Mouse (Mus musculus) forebrain, embryonic 12.5 days (tissue): ENCODE data around the gene Srgap1. TPM values are rescaled to one million over a fixed set of nuclear protein-coding genes. Genes with fewer than 3 reads are reported as not detected.

Experiments
- ATAC-seq: fragments of 200-750 bp; cut with Nextera tagmentation; 2 replicates; pipeline ENCODE4 v1.8.0; 2017; ENCODE audit warnings: moderate TSS enrichment; ENCODE audit not compliant: low FRiP score
- H3K27ac ChIP-seq: fragments of 300-500 bp; sonication (generic); 2 replicates; pipeline ENCODE4 v1.5.1; 2016; ENCODE audit warnings: mild to moderate bottlenecking
- H3K27me3 ChIP-seq: fragments of 300-500 bp; sonication (generic); 2 replicates; pipeline ENCODE4 v1.6.1; 2016; ENCODE audit warnings: mild to moderate bottlenecking
- H3K36me3 ChIP-seq: fragments of 300-500 bp; sonication (generic); replicated peaks from 2 replicates; pipeline ENCODE4 v1.6.1; 2016; ENCODE audit warnings: mild to moderate bottlenecking
- H3K4me1 ChIP-seq: fragments of 300-500 bp; sonication (generic); 2 replicates; pipeline ENCODE4 v1.6.1; 2016
- H3K4me2 ChIP-seq: fragments of 300-500 bp; sonication (generic); 2 replicates; pipeline ENCODE4 v1.6.1; 2016; ENCODE audit warnings: mild to moderate bottlenecking, moderate library complexity
- H3K4me3 ChIP-seq: fragments of 300-500 bp; sonication (generic); replicated peaks from 2 replicates; pipeline ENCODE4 v1.5.1; 2016; ENCODE audit warnings: mild to moderate bottlenecking
- H3K9ac ChIP-seq: fragments of 300-500 bp; sonication (generic); 2 replicates; pipeline ENCODE4 v1.6.1; 2016; ENCODE audit warnings: mild to moderate bottlenecking
- H3K9me3 ChIP-seq: fragments of 300-500 bp; sonication (generic); 2 replicates; pipeline ENCODE4 v1.6.1; 2016
- whole genome bisulfite sequencing: fragments of 180-500 bp; shearing (Covaris S2); methylation state at CpG from one replicate; pipeline ENCODE4 v1.1.7; 2016; 5-methylcytosine and 5-hydroxymethylcytosine counted together
- polyA plus RNA-seq: library from polyadenylated mRNA; unstranded; fragments of >200 nt; fragmentation: Nextera tagmentation; extraction: Ambion mirVana; gene quantifications from 2 replicates; pipeline ENCODE4 v1.2.1, GENCODE M21; 2016

Srgap1 gene
- polyA plus RNA-seq, 1 experiment from 2014 or later, result 22.2 TPM

DNA sequence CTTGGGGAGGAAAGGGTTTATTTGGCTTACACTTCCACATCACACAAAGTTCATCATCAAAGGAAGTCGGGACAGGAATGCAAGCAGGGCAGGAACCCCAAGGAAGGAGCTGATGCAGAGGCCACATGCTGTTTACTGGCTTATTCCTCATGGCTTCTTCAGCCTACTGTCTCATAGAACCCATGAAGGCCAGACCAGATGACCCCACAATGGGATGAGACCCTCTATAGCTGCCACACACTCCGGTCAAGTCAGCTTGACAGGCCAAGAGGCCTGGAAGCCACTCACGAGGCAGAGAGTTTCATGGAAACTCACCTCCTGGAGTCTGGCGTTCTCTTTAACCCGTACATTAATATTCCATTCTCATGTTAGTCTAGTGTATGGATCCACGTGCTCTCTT is 34.8 kb downstream of the Srgap1 start:
- Histone ChIP-seq H3K9me3 (no peaks in the 10 kb centered on the region), H3K4me3 (no peak overlapping the region), H3K36me3 (no peaks in the 10 kb centered on the region), H3K4me1 (peaks cover 14% of the 10 kb centered on the region), H3K27ac (no peak overlapping the region), H3K27me3 (no peaks in the 10 kb centered on the region), H3K9ac (no peak overlapping the region), H3K4me2 (no peak overlapping the region)
- 86% methylated on average over 6 of the region's 6 CpGs for WGBS
- ATAC-seq, result no peak

DNA sequence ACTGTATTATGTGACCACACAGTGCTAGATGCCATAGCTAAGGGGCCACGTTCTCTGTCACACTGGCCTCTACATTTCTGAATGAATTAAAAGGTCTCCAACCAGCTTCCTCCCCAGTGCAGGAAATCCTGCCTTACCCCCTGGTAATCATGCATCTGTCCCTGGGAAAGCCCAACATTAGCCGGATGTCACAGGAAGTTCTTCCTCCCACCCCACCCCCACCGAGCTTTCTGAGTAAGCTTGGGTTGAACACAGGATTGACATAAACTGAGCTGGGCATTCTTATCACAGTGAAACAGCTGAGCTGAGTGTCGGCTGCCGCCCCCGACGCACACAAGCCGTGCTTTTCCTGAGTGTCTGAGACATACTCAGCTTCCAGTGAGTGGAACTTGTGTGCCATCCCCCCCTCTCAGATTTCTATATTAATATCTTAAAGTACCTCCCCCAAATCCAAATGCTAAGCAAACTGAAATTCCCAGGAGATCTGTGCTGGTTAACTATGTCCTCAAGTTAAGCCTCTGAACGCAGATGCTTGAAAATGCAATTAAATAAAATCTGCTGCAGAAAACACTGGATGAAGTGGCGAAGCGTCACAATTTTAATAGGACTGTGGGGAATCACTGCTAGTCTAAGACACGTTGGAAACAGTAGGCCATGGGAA is 38.3 kb downstream of the Srgap1 start:
- Histone ChIP-seq H3K9me3 (no peaks in the 10 kb centered on the region), H3K9ac (no peak overlapping the region), H3K36me3 (no peaks in the 10 kb centered on the region), H3K4me3 (no peak overlapping the region), H3K27me3 (no peaks in the 10 kb centered on the region), H3K27ac (no peak overlapping the region), H3K4me1 (peaks cover 20% of the 10 kb centered on the region), H3K4me2 (no peak overlapping the region)
- 74% methylated on average over 12 of the region's 12 CpGs for WGBS
- no peak for ATAC-seq

DNA sequence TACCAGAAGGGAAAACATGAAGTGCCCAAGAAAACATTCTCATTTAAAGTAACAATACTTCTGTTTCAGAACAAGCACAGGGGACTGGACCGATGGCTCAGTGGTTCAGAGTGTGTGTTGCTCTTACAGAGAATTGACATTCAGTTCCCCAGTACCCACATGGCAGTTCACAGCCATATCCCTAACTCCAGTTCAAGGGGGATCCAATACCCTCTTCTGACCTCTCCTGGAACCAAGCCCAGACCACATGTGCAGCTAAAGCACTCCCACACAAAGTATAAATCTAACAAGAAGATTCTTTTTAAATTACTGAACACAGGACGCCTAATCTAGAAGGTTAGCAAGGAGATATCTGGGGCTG is 38.8 kb downstream of the Srgap1 start:
- Histone ChIP-seq H3K27ac (no peak overlapping the region), H3K27me3 (no peaks in the 10 kb centered on the region), H3K4me3 (no peak overlapping the region), H3K9me3 (no peaks in the 10 kb centered on the region), H3K9ac (no peak overlapping the region), H3K36me3 (no peaks in the 10 kb centered on the region), H3K4me2 (no peak overlapping the region), H3K4me1 (peaks cover 20% of the 10 kb centered on the region)
- ATAC-seq, result no peak
- WGBS, result 81% methylated on average over 2 of the region's 2 CpGs

DNA sequence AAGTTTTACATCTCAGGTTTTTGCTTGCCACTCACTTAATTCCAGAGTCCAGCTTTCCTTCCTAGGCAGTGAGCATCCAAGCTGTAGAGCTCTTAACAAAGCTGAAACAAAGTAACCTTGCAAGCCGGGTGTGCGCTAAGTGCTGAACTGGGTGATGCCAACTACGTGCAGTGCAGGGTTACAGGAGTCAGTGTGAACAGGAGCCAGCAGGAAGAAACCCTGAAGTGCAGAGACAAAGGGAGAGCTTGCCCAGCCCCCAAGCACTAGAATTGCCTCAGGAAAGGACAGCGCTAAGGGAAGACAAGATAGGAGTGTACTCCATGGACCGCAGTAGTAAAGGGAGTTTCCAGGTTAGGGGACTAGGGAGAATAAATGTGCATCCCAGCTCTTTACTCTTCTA is 40.5 kb downstream of the Srgap1 start:
- no peak for ATAC-seq
- H3K9me3 ChIP-seq, result no peaks in the 10 kb centered on the region

DNA sequence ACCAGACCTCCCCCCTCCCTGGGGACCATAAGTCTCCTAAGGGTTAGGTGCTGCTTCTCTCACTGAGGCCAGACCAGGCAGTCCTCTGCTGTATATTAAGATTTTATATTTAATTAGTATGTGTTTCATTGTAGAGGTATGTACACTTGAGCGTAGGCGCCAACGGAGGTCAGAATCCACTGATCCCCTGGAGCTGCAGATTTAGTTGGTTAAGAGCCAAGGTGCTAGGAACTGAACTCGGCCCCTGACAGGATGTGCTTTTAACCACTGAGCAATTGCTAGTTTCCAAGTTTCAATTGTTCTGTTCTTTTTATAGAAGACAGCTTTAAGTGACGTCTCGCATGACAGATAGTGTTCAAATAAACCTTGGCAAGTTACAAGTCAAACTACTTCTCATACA is 41.0 kb downstream of the Srgap1 start:
- Histone ChIP-seq H3K9me3 (no peaks in the 10 kb centered on the region), H3K36me3 (peaks cover 4% of the 10 kb centered on the region; the same call in 1 of the 2 replicates), H3K27ac (no peak overlapping the region), H3K4me1 (peaks cover 20% of the 10 kb centered on the region), H3K4me3 (no peak overlapping the region), H3K27me3 (no peaks in the 10 kb centered on the region), H3K4me2 (no peak overlapping the region), H3K9ac (no peak overlapping the region)
- WGBS, result 91% methylated on average over 6 of the region's 6 CpGs
- ATAC-seq, result 0 out of 2 replicates have a peak, but pooled peaks have one; percentile 41

More for the DNA sequence above, 40.5 kb downstream of the Srgap1 start:
- H3K4me2 ChIP-seq, result no peak overlapping the region
- no peak overlapping the region for H3K9ac ChIP-seq
- H3K27ac ChIP-seq, result no peak overlapping the region
- WGBS, result 49% methylated on average over 5 of the region's 5 CpGs
- H3K36me3 ChIP-seq, result peaks cover 4% of the 10 kb centered on the region; the same call in 1 of the 2 replicates
- peaks cover 20% of the 10 kb centered on the region for H3K4me1 ChIP-seq
- H3K27me3 ChIP-seq, result no peaks in the 10 kb centered on the region
- H3K4me3 ChIP-seq, result no peak overlapping the region

DNA sequence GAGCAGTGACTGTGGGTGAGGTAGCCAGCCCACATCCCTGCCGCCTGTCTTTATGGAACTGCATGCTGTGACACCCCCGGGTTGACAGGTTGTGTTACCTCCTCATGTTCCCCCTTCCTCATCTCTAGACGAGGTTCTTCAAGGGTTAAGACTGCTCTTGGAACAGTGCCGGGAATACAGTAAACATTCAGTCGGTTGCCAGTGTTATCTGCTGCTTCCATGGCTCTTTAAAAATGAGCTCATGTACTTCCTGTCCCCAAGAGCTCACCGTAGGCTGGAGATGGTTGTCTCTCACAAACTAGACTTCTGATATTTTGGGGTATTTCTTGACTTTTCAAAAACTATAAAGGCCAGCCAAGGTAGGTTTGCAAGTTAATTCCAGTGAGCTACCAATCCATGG is 41.6 kb downstream of the Srgap1 start:
- Histone ChIP-seq H3K9me3 (no peaks in the 10 kb centered on the region), H3K4me1 (peaks cover 20% of the 10 kb centered on the region), H3K27ac (no peak overlapping the region), H3K27me3 (no peaks in the 10 kb centered on the region), H3K4me3 (no peak overlapping the region), H3K4me2 (no peak overlapping the region), H3K36me3 (peaks cover 4% of the 10 kb centered on the region; the same call in 1 of the 2 replicates), H3K9ac (no peak overlapping the region)
- ATAC-seq, result no peak
- 73% methylated on average over 6 of the region's 6 CpGs for WGBS

DNA sequence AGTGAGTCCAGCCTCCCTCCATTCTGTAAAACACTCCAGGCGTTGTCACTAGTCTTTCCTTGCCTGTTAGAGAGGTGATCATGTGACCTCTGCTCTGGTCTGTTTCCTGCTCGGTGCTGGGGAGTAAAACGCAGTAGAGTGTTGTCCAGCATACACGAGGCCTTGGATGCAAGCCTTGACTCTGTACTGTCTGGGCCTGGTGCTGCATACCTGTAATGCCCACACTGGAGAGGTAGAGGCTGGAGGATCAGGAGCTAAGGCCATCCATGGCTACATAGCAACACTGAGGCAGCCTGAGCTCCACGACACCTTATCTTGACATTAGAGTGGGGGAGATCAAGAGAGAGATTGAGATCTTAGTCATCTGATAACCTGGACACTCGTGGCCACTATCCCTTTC is 44.2 kb downstream of the Srgap1 start:
- no peaks in the 10 kb centered on the region for H3K27me3 ChIP-seq
- H3K36me3 ChIP-seq, result peaks cover 4% of the 10 kb centered on the region; the same call in 1 of the 2 replicates
- WGBS, result 87% methylated on average over 6 of the region's 6 CpGs
- H3K27ac ChIP-seq, result no peak overlapping the region
- ATAC-seq, result no peak
- no peak overlapping the region for H3K9ac ChIP-seq
- H3K4me2 ChIP-seq, result no peak overlapping the region
- H3K4me3 ChIP-seq, result no peak overlapping the region
- no peaks in the 10 kb centered on the region for H3K9me3 ChIP-seq
- H3K4me1 ChIP-seq, result peaks cover 10% of the 10 kb centered on the region

DNA sequence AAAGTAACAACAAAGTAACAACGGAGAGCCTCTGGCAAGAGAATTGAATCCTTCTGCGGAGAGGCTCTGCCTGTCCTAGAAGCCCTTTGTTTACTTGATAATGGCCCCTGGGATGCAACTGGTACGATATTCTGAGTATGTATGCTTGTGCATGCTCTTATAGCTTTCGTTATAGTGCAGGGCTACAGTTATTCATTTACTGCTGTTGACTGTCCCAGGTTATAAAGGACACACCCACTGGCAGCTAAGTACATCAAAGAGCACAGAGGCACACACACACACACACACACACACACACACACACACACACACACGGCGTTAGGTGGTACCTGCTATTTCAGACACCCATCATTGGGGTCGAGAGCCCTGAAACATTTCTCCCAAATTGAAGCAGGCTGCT is 48.3 kb downstream of the Srgap1 start:
- H3K9me3 ChIP-seq, result no peaks in the 10 kb centered on the region
- no peak overlapping the region for H3K9ac ChIP-seq
- H3K27me3 ChIP-seq, result no peaks in the 10 kb centered on the region
- H3K36me3 ChIP-seq, result peaks cover 4% of the 10 kb centered on the region; the same call in 1 of the 2 replicates
- no peak overlapping the region for H3K4me2 ChIP-seq
- peaks cover 19% of the 10 kb centered on the region for H3K4me1 ChIP-seq
- ATAC-seq, result no peak
- no peak overlapping the region for H3K27ac ChIP-seq
- no peak overlapping the region for H3K4me3 ChIP-seq
- WGBS, result 57% methylated on average over 7 of the region's 7 CpGs

DNA sequence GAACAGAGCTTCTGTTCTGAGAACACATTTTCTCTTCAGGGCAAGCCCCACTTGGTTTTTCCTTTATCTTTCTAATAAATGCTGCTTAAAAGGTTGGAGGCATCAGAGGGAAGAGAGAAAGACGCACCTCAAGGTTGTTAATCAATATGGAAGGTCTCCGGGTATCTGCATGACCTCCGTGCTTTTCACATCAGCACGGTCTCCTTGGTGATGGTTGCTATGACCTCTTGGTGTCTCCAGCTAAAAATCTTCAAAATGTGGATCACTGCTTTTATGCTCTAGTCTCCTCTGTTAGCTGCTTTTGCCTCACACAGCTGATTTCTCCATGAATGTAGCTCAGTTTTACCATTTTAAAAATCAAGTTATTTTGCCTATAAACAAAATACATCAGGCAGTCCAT is 50.6 kb downstream of the Srgap1 start:
- Histone ChIP-seq H3K9me3 (no peaks in the 10 kb centered on the region), H3K4me2 (no peak overlapping the region), H3K27me3 (no peaks in the 10 kb centered on the region), H3K4me1 (peaks cover 19% of the 10 kb centered on the region), H3K36me3 (no peaks in the 10 kb centered on the region), H3K4me3 (no peak overlapping the region), H3K9ac (no peak overlapping the region), H3K27ac (no peak overlapping the region)
- ATAC-seq, result no peak
- 41% methylated on average over 4 of the region's 4 CpGs for WGBS

DNA sequence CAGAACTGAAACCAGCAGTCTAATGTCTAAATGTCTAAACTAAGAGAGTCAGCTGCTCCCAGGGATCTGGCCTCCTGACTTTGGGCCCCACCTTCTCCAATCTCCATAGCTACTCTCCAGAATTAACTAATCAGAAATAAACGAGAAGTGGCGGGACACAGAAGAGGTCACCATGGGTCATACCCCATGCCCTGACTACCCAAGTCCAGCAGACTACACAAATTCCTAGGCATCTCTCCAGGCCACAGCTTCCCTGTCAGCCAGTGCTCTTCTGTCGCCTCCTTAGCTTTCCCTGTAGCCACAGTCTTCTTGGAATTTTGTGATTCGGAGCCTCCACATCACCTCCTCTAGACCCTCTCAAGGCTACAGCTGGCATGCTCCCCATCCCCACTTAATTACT is 51.7 kb downstream of the Srgap1 start:
- no peak overlapping the region for H3K9ac ChIP-seq
- no peaks in the 10 kb centered on the region for H3K9me3 ChIP-seq
- WGBS, result 63% methylated on average over 4 of the region's 4 CpGs
- H3K4me2 ChIP-seq, result no peak overlapping the region
- no peak for ATAC-seq
- no peaks in the 10 kb centered on the region for H3K36me3 ChIP-seq
- H3K4me3 ChIP-seq, result no peak overlapping the region
- peaks cover 19% of the 10 kb centered on the region for H3K4me1 ChIP-seq
- H3K27ac ChIP-seq, result no peak overlapping the region
- H3K27me3 ChIP-seq, result no peaks in the 10 kb centered on the region

DNA sequence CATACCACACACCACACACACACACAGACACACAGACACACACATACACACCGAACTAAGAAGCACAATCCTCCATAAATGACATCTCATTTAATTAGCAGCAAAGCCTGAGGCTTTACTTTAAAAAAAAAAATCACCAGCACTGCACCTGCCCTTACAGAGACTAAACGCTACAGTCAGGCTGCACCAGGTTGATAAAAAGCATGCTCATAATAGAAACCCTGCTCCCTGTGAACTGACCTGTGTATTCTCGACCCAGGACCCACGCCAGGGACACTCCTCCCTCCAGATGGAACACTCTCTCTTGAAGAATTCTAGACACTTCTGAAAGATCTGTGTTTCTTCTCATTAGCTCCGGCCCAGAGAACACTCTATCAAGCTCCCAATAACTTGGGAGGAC is 52.5 kb downstream of the Srgap1 start:
- Histone ChIP-seq H3K9ac (no peak overlapping the region), H3K36me3 (no peaks in the 10 kb centered on the region), H3K9me3 (no peaks in the 10 kb centered on the region), H3K4me3 (no peak overlapping the region), H3K4me1 (peaks cover 16% of the 10 kb centered on the region), H3K27me3 (no peaks in the 10 kb centered on the region), H3K4me2 (no peak overlapping the region), H3K27ac (no peak overlapping the region)
- no peak for ATAC-seq
- WGBS, result 73% methylated on average over 5 of the region's 5 CpGs

DNA sequence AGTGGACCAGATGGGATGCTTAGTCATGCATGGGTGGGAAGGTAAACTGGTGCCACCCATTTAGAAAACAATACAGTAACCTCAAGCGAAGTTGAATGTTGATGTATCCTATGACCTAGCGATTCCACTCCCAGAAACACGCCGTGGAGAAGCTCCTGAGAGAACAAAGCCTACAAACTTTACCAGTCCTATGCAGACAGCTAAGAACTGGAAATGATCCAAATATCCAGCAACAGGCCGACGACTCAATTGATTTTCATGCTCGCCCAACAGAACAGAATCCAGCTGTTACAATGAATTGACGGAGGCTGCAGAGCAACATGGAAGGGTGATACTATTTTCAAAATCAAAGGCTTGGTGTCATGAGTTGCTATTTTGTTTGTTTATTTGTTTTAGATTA is 54.5 kb downstream of the Srgap1 start:
- Histone ChIP-seq H3K4me3 (no peak overlapping the region), H3K9ac (no peak overlapping the region), H3K9me3 (no peaks in the 10 kb centered on the region), H3K27ac (no peak overlapping the region), H3K4me1 (peaks cover 16% of the 10 kb centered on the region), H3K4me2 (no peak overlapping the region), H3K36me3 (no peaks in the 10 kb centered on the region), H3K27me3 (no peaks in the 10 kb centered on the region)
- 82% methylated on average over 8 of the region's 8 CpGs for WGBS
- ATAC-seq, result no peak

DNA sequence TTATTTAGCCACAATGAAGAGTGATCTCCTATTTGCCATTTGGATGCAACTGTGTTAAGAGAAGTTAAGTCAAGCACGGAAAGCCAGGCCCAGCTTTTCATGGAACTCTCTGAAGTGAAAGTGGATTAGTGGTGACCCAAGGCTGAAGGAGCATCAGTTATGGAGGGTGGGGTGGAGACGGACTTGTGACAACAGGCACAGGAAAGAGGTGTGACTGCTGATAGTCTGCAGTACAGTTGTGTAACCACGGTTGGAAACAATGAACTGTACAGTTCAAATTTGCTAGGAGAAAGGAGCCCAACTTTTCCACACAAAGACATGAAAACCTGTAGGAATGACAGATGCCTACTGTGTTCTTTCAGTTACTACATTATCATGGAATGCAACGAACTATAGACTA is 60.1 kb downstream of the Srgap1 start:
- Histone ChIP-seq H3K4me2 (no peak overlapping the region), H3K9ac (no peak overlapping the region), H3K9me3 (no peaks in the 10 kb centered on the region), H3K36me3 (no peaks in the 10 kb centered on the region), H3K4me1 (peaks cover 6% of the 10 kb centered on the region; the same call in 1 of the 2 replicates), H3K4me3 (no peak overlapping the region), H3K27me3 (no peaks in the 10 kb centered on the region), H3K27ac (no peak overlapping the region)
- 70% methylated on average over 4 of the region's 4 CpGs for WGBS
- ATAC-seq, result no peak
